Mouse (Mus musculus): Measurements from ENCODE around the gene Ints11. TPM values are rescaled to one million over a fixed set of nuclear protein-coding genes. Genes with fewer than 3 reads are reported as not detected.
A peak's percentile ranks its signal among the peaks of the same experiment; 100 is the strongest.

The Ints11 gene
- polyA plus RNA-seq, 1 experiment from 2014 or later: 81.0 TPM

GRCm38 (mm10) chr4:155894311-155894881, 25.1 kb downstream of the Ints11 start:
- H3K4me1 ChIP-seq: peaks cover 47% of the 10 kb centered on the region
- no peak overlapping the region for H3K27ac ChIP-seq
- no peaks in the 10 kb centered on the region for H3K9me3 ChIP-seq
- H3K4me2 ChIP-seq: peak overlapping the region; percentile 94
- H3K9ac ChIP-seq: peak overlapping the region; percentile 85
- 0 out of 2 replicates have a peak overlapping the region, but pooled peaks have one; percentile 12 for H3K4me3 ChIP-seq
- 28% methylated on average over 8 of the region's 8 CpGs for WGBS
- peaks cover 33% of the 10 kb centered on the region for H3K36me3 ChIP-seq
- no peak for ATAC-seq (ENCODE audit: insufficient number of reproducible peaks, insufficient read depth, low FRiP score, low TSS enrichment, low read depth)
- H3K27me3 ChIP-seq: no peaks in the 10 kb centered on the region

DNA sequence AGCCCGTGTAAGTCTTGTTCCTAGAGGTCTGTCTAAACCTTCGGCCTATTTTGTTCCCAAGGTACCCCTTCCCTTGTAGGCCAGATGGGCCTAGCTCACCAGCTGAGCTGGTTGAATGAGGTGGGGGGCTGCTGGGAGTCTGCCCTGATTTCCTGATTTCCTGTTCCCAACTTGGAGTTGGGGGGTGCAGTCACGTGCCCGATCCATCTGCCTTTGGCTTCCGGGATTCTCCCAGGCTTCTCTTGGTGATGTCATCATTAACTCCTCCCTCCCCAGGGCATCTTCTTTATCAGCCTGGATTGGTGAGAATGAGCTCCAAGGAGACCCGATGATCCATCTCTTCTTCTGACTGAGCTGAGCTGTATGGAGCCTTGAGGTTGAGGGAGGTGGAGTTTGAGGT, 25.9 kb downstream of the Ints11 start:
- no peaks in the 10 kb centered on the region for H3K9me3 ChIP-seq
- no peak overlapping the region for H3K27ac ChIP-seq
- 38% methylated on average over 6 of the region's 6 CpGs for WGBS
- H3K4me3 ChIP-seq: 0 out of 2 replicates have a peak overlapping the region, but pooled peaks have one; percentile 12
- peaks cover 35% of the 10 kb centered on the region for H3K36me3 ChIP-seq
- H3K4me1 ChIP-seq: peaks cover 40% of the 10 kb centered on the region
- peak overlapping the region; percentile 94 for H3K4me2 ChIP-seq
- H3K27me3 ChIP-seq: no peaks in the 10 kb centered on the region
- ATAC-seq (ENCODE audit: insufficient number of reproducible peaks, insufficient read depth, low FRiP score, low TSS enrichment, low read depth): no peak
- peak overlapping the region; percentile 85 for H3K9ac ChIP-seq

DNA sequence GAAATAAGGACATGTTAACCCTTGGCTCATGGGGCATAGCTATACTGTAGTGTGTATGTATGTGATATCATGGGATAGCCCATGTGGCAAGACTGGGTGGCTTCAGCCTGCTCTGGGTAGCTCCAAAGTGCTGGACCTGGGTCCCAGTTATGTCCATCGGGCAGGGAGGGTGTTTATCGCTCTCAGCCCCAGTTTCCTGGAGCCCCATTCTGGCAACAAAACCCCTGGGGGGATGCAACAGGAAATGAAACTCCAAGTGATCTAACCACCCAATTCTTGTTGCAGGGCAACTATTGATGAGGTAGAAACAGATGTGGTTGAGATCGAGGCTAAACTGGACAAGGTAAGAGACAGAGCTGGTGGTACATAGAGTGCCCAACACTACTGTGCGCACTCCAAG, 26.5 kb downstream of the Ints11 start:
- no peak overlapping the region for H3K4me3 ChIP-seq

GRCm38 (mm10) chr4:155896461-155896860, 27.1 kb downstream of the Ints11 start:
- Histone ChIP-seq H3K27ac (no peak overlapping the region), H3K36me3 (peaks cover 48% of the 10 kb centered on the region), H3K9ac (no peak overlapping the region), H3K4me3 (no peak overlapping the region), H3K9me3 (no peaks in the 10 kb centered on the region), H3K27me3 (no peaks in the 10 kb centered on the region), H3K4me1 (peaks cover 32% of the 10 kb centered on the region), H3K4me2 (no peak overlapping the region)
- 96% methylated on average over 12 of the region's 12 CpGs for WGBS
- ATAC-seq (ENCODE audit: insufficient number of reproducible peaks, insufficient read depth, low FRiP score, low TSS enrichment, low read depth): no peak

More for the DNA sequence above, 26.5 kb downstream of the Ints11 start:
- H3K36me3 ChIP-seq: peaks cover 41% of the 10 kb centered on the region
- 87% methylated on average over 4 of the region's 4 CpGs for WGBS
- H3K9me3 ChIP-seq: no peaks in the 10 kb centered on the region
- H3K4me2 ChIP-seq: no peak overlapping the region
- no peaks in the 10 kb centered on the region for H3K27me3 ChIP-seq
- no peak overlapping the region for H3K9ac ChIP-seq
- peaks cover 34% of the 10 kb centered on the region for H3K4me1 ChIP-seq
- no peak for ATAC-seq (ENCODE audit: insufficient number of reproducible peaks, insufficient read depth, low FRiP score, low TSS enrichment, low read depth)
- H3K27ac ChIP-seq: no peak overlapping the region

GRCm38 (mm10) chr4:155898318-155898717, 29.0 kb downstream of the Ints11 start:
- no peaks in the 10 kb centered on the region for H3K27me3 ChIP-seq
- H3K4me3 ChIP-seq: no peak overlapping the region
- no peaks in the 10 kb centered on the region for H3K9me3 ChIP-seq
- no peak overlapping the region for H3K27ac ChIP-seq
- WGBS: 97% methylated on average over 2 of the region's 2 CpGs
- no peak overlapping the region for H3K4me2 ChIP-seq
- no peak overlapping the region for H3K9ac ChIP-seq
- peaks cover 66% of the 10 kb centered on the region for H3K36me3 ChIP-seq
- ATAC-seq (ENCODE audit: insufficient number of reproducible peaks, insufficient read depth, low FRiP score, low TSS enrichment, low read depth): no peak
- peaks cover 24% of the 10 kb centered on the region for H3K4me1 ChIP-seq

- H3K4me1 ChIP-seq: peaks cover 14% of the 10 kb centered on the region
- no peaks in the 10 kb centered on the region for H3K27me3 ChIP-seq
- no peak for ATAC-seq (ENCODE audit: insufficient number of reproducible peaks, insufficient read depth, low FRiP score, low TSS enrichment, low read depth)
- H3K36me3 ChIP-seq: peaks cover 77% of the 10 kb centered on the region
- no peak overlapping the region for H3K27ac ChIP-seq
- no peak overlapping the region for H3K4me2 ChIP-seq
- WGBS: 94% methylated on average over 7 of the region's 7 CpGs
- H3K9me3 ChIP-seq: no peaks in the 10 kb centered on the region
- no peak overlapping the region for H3K4me3 ChIP-seq
- H3K9ac ChIP-seq: no peak overlapping the region
These were observed 30.0 kb downstream of the Ints11 start for GRCm38 (mm10) chr4:155899355-155899754.

GRCm38 (mm10) chr4:155901205-155901604, 31.9 kb downstream of the Ints11 start:
- Histone ChIP-seq H3K4me3 (no peak overlapping the region), H3K4me2 (no peak overlapping the region), H3K27ac (no peak overlapping the region), H3K4me1 (no peaks in the 10 kb centered on the region), H3K27me3 (no peaks in the 10 kb centered on the region), H3K9ac (no peak overlapping the region), H3K9me3 (no peaks in the 10 kb centered on the region), H3K36me3 (peaks cover 92% of the 10 kb centered on the region)
- WGBS: 83% methylated on average over 3 of the region's 3 CpGs
- ATAC-seq (ENCODE audit: insufficient number of reproducible peaks, insufficient read depth, low FRiP score, low TSS enrichment, low read depth): no peak

GRCm38 (mm10) chr4:155903246-155903645, 33.9 kb downstream of the Ints11 start:
- H3K4me2 ChIP-seq: no peak overlapping the region
- no peaks in the 10 kb centered on the region for H3K9me3 ChIP-seq
- H3K4me1 ChIP-seq: no peaks in the 10 kb centered on the region
- H3K27ac ChIP-seq: no peak overlapping the region
- H3K36me3 ChIP-seq: peaks cover 83% of the 10 kb centered on the region
- H3K4me3 ChIP-seq: no peak overlapping the region
- ATAC-seq (ENCODE audit: insufficient number of reproducible peaks, insufficient read depth, low FRiP score, low TSS enrichment, low read depth): no peak
- no peaks in the 10 kb centered on the region for H3K27me3 ChIP-seq
- H3K9ac ChIP-seq: no peak overlapping the region
- 94% methylated on average over 13 of the region's 13 CpGs for WGBS

DNA sequence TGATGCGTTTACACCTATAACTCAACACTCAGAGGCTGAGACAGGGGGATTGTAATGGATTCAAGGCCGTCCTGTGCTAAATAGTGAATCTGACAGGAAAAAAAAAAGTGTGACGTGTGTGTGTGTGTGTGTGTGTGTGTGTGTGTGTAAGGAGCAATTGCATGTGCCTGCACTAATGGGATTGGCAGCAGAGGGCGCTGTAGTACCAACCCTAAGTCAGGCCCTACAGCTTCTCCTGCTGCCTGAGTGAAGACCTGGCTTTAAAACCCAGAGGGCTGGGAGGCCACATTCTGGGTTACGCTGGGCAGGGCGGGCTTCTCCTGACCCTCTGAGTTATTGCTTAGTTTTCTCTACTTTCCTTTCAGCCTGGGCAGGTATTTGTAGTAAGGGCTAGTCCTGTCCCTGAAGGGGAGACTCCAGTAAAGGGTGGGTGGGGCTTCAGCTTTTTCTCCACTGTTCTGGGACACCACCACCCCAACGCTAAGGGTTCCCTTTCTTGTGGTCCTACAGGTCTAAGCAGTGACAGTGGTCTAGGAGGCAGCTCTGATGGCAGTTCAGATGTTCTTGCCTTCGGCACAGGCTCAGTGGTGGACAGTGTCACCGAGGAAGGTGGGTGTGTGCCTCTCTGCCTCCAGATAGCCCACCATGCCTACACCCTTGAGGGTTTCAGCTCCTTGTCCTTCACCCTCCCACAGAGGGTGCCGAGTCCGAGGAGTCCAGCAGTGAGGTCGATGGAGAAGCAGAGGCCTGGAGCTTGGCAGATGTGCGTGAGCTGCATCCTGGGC, 35.2 kb downstream of the Ints11 start:
- Histone ChIP-seq H3K4me2 (no peak overlapping the region), H3K36me3 (peaks cover 72% of the 10 kb centered on the region), H3K4me3 (no peak overlapping the region), H3K27me3 (no peaks in the 10 kb centered on the region), H3K9ac (no peak overlapping the region), H3K4me1 (no peaks in the 10 kb centered on the region), H3K9me3 (no peaks in the 10 kb centered on the region), H3K27ac (no peak overlapping the region)
- WGBS: 91% methylated on average over 13 of the region's 13 CpGs
- ATAC-seq (ENCODE audit: insufficient number of reproducible peaks, insufficient read depth, low FRiP score, low TSS enrichment, low read depth): no peak

DNA sequence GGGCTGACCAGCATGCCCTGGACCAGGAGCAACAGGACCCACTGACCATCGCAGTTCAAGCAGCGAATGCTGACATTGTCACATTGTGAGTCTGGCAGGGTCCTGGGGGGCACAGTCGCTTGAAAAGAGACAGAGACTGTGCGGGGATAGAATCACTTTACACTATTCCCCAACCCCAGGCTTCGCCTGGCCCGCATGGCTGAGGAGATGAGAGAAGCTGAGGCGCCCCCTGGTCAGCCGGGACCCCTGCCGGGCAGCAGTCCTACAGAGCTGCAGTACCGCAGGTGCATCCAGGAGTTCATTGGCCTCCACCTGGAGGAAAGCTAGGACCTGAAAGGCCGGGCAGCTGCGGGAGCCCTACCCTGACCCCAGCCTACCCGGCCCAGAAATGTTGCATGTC, 36.3 kb downstream of the Ints11 start:
- Histone ChIP-seq H3K4me2 (no peak overlapping the region), H3K27ac (no peak overlapping the region), H3K9ac (no peak overlapping the region), H3K4me1 (no peaks in the 10 kb centered on the region), H3K27me3 (no peaks in the 10 kb centered on the region), H3K9me3 (no peaks in the 10 kb centered on the region), H3K4me3 (no peak overlapping the region), H3K36me3 (peaks cover 61% of the 10 kb centered on the region)
- WGBS: 90% methylated on average over 13 of the region's 13 CpGs
- ATAC-seq (ENCODE audit: insufficient number of reproducible peaks, insufficient read depth, low FRiP score, low TSS enrichment, low read depth): no peak

GRCm38 (mm10) chr4:155906125-155906524, 36.8 kb downstream of the Ints11 start:
- H3K9me3 ChIP-seq: no peaks in the 10 kb centered on the region
- no peak for ATAC-seq (ENCODE audit: insufficient number of reproducible peaks, insufficient read depth, low FRiP score, low TSS enrichment, low read depth)

GRCm38 (mm10) chr4:155907003-155907402, 37.7 kb downstream of the Ints11 start:
- Histone ChIP-seq H3K4me2 (no peak overlapping the region), H3K4me3 (no peak overlapping the region), H3K27me3 (no peaks in the 10 kb centered on the region), H3K36me3 (peaks cover 47% of the 10 kb centered on the region), H3K9ac (no peak overlapping the region; the same call in 1 of the 2 replicates), H3K4me1 (no peaks in the 10 kb centered on the region), H3K9me3 (no peaks in the 10 kb centered on the region), H3K27ac (no peak overlapping the region)
- ATAC-seq (ENCODE audit: insufficient number of reproducible peaks, insufficient read depth, low FRiP score, low TSS enrichment, low read depth): no peak
- 83% methylated on average over 11 of the region's 11 CpGs for WGBS

More at GRCm38 (mm10) chr4:155906125-155906524, 36.8 kb downstream of the Ints11 start:
- Histone ChIP-seq H3K9ac (no peak overlapping the region), H3K4me1 (no peaks in the 10 kb centered on the region), H3K27me3 (no peaks in the 10 kb centered on the region), H3K27ac (no peak overlapping the region), H3K4me2 (no peak overlapping the region), H3K36me3 (peaks cover 56% of the 10 kb centered on the region), H3K4me3 (no peak overlapping the region)
- 83% methylated on average over 9 of the region's 9 CpGs for WGBS
